Mouse (Mus musculus) hindbrain, embryonic 15.5 days (tissue): Measurements from ENCODE around the gene Csrp1. TPM values are rescaled to one million over a fixed set of nuclear protein-coding genes. Genes with fewer than 3 reads are reported as not detected.
A peak's percentile ranks its signal among the peaks of the same experiment; 100 is the strongest.

Source experiments
- ATAC-seq: fragments of 200-750 bp; cut with Nextera tagmentation; 2 replicates; pipeline ENCODE4 v1.8.0; 2017; ENCODE audit warnings: low read depth, moderate number of reproducible peaks, moderate TSS enrichment; ENCODE audit not compliant: low FRiP score
- H3K27ac ChIP-seq: fragments of 300-500 bp; sonication (generic); replicated peaks from 2 replicates; pipeline ENCODE4 v1.5.1; 2015; ENCODE audit warnings: mild to moderate bottlenecking, inconsistent platforms
- H3K27me3 ChIP-seq: fragments of 300-500 bp; sonication (generic); 2 replicates; pipeline ENCODE4 v1.6.1; 2015; ENCODE audit warnings: control low read depth, inconsistent platforms
- H3K36me3 ChIP-seq: fragments of 300-500 bp; sonication (generic); 2 replicates; pipeline ENCODE4 v1.6.1; 2015; ENCODE audit warnings: control low read depth, inconsistent platforms
- H3K4me1 ChIP-seq: fragments of 300-500 bp; sonication (generic); replicated peaks from 2 replicates; pipeline ENCODE4 v1.6.1; 2015; ENCODE audit warnings: control low read depth, inconsistent platforms
- H3K4me2 ChIP-seq: fragments of 300-500 bp; sonication (generic); 2 replicates; pipeline ENCODE4 v1.6.1; 2015; ENCODE audit warnings: moderate library complexity, mild to moderate bottlenecking, inconsistent platforms
- H3K4me3 ChIP-seq: fragments of 300-500 bp; sonication (generic); 2 replicates; pipeline ENCODE4 v1.5.1; 2015; ENCODE audit warnings: mild to moderate bottlenecking, inconsistent platforms
- H3K9ac ChIP-seq: fragments of 300-500 bp; sonication (generic); 2 replicates; pipeline ENCODE4 v1.6.1; 2015; ENCODE audit warnings: inconsistent platforms
- H3K9me3 ChIP-seq: fragments of 300-500 bp; sonication (generic); 2 replicates; pipeline ENCODE4 v1.6.1; 2016; ENCODE audit warnings: control low read depth, inconsistent platforms
- WGBS: fragments of 180-500 bp; shearing (Covaris S2); methylation state at CpG from one replicate; pipeline ENCODE4 v1.1.7; 2015; 5-methylcytosine and 5-hydroxymethylcytosine counted together
- polyA plus RNA-seq: library from polyadenylated mRNA; unstranded; fragments of >200 nt; fragmentation: Nextera tagmentation; extraction: Ambion mirVana; gene quantifications from 2 replicates; pipeline ENCODE4 v1.2.1, GENCODE M21; 2015

The Csrp1 gene
- polyA plus RNA-seq, 1 experiment from 2014 or later, result 19.6 TPM

DNA sequence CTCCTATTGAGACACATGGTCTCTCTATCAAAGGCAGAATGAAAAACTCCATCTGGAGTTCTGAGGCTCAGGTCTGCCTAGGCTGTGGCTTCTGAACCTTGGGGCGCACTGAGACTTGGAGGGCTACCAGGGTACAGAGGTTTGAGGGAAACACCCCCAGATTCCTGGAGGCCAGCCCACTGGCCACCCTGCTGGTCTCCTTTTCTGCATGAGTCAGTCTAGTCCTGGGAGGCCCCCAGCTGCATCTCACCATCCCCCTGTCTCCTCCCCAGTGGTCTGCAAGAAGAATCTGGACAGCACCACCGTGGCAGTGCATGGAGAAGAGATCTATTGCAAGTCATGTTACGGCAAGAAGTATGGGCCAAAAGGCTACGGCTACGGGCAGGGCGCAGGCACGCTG lies 25.1 kb downstream of the Csrp1 start:
- Histone ChIP-seq H3K36me3 (no peaks in the 10 kb centered on the region), H3K27ac (no peak overlapping the region), H3K9ac (no peak overlapping the region), H3K27me3 (no peaks in the 10 kb centered on the region), H3K4me2 (no peak overlapping the region), H3K9me3 (no peaks in the 10 kb centered on the region), H3K4me1 (peaks cover 8% of the 10 kb centered on the region), H3K4me3 (no peak overlapping the region)
- 85% methylated on average over 7 of the region's 7 CpGs for WGBS
- no peak for ATAC-seq

DNA sequence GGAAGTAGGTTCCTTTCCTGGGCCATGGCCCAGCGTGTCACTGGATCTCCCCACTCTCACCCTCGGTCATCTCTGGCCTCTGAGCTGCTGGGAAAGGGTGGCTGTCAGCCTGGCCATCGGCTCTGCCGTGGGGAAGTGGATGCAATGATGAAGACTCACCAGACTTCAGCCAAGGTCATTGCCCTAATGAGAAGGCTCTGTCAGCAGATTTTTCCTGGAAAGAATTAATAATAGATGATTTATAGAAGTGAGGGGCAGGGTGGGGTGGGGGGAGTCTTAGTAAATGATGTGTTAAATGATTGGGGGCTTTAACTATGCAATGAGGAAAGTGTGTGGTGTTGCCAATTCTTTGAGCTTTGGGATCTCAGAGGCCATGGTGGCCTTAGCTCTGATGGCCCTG lies 26.4 kb downstream of the Csrp1 start:
- ATAC-seq, result no peak
- Histone ChIP-seq H3K4me3 (no peak overlapping the region), H3K4me2 (no peak overlapping the region), H3K9ac (no peak overlapping the region), H3K27me3 (no peaks in the 10 kb centered on the region), H3K9me3 (no peaks in the 10 kb centered on the region), H3K27ac (no peak overlapping the region), H3K36me3 (no peaks in the 10 kb centered on the region), H3K4me1 (peaks cover 2% of the 10 kb centered on the region)
- WGBS, result 87% methylated on average over 4 of the region's 4 CpGs

- H3K27ac ChIP-seq, result no peak overlapping the region
- H3K4me3 ChIP-seq, result no peak overlapping the region
- H3K4me2 ChIP-seq, result no peak overlapping the region
- no peak overlapping the region for H3K9ac ChIP-seq
- H3K36me3 ChIP-seq, result no peaks in the 10 kb centered on the region
- 13% methylated on average over 10 of the region's 10 CpGs for WGBS
- H3K27me3 ChIP-seq, result no peaks in the 10 kb centered on the region
- ATAC-seq, result peak; percentile 97
- H3K4me1 ChIP-seq, result no peaks in the 10 kb centered on the region
- H3K9me3 ChIP-seq, result no peaks in the 10 kb centered on the region
These were observed 33.0 kb downstream of the Csrp1 start for GRCm38 (mm10) chr1:135752737-135753348.

- Histone ChIP-seq H3K27me3 (no peaks in the 10 kb centered on the region), H3K4me2 (no peak overlapping the region), H3K9me3 (no peaks in the 10 kb centered on the region), H3K4me1 (no peaks in the 10 kb centered on the region), H3K36me3 (no peaks in the 10 kb centered on the region), H3K27ac (no peak overlapping the region), H3K4me3 (no peak overlapping the region), H3K9ac (no peak overlapping the region)
- 69% methylated on average over 9 of the region's 9 CpGs for WGBS
- no peak for ATAC-seq
These were observed 35.4 kb downstream of the Csrp1 start for GRCm38 (mm10) chr1:135755287-135755686.

GRCm38 (mm10) chr1:135755913-135756312 lies 36.1 kb downstream of the Csrp1 start:
- WGBS, result 90% methylated on average over 3 of the region's 3 CpGs
- H3K27ac ChIP-seq, result no peak overlapping the region
- no peaks in the 10 kb centered on the region for H3K27me3 ChIP-seq
- no peaks in the 10 kb centered on the region for H3K9me3 ChIP-seq
- H3K9ac ChIP-seq, result no peak overlapping the region
- H3K4me3 ChIP-seq, result no peak overlapping the region
- H3K4me2 ChIP-seq, result no peak overlapping the region
- H3K36me3 ChIP-seq, result no peaks in the 10 kb centered on the region
- H3K4me1 ChIP-seq, result no peaks in the 10 kb centered on the region
- no peak for ATAC-seq

DNA sequence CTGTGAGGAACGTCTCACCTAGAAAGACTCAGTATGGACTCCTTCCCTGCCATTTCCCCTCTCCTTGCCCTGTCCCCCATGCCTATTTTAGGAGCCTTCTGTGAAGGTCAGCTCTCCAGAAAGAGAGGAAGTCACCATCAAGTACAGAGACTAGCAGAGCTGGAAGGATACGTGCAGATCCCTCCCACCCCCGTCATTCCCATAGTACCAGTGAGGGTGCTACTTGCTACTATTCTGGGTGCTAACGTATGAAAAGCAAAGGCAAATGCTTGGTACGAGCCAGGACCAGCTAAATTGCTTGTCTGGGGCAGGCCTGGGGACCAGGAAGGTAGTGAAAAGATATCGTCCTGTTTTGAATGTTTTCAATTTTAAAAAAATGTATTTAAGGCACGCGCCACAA lies 37.4 kb downstream of the Csrp1 start:
- Histone ChIP-seq H3K9ac (no peak overlapping the region), H3K9me3 (no peaks in the 10 kb centered on the region), H3K36me3 (no peaks in the 10 kb centered on the region), H3K4me3 (no peak overlapping the region), H3K4me2 (no peak overlapping the region), H3K27me3 (no peaks in the 10 kb centered on the region), H3K27ac (no peak overlapping the region), H3K4me1 (no peaks in the 10 kb centered on the region)
- no peak for ATAC-seq
- WGBS, result 82% methylated on average over 8 of the region's 8 CpGs

GRCm38 (mm10) chr1:135759685-135760084 lies 39.8 kb downstream of the Csrp1 start:
- Histone ChIP-seq H3K9me3 (no peaks in the 10 kb centered on the region), H3K9ac (no peak overlapping the region), H3K4me2 (no peak overlapping the region), H3K36me3 (no peaks in the 10 kb centered on the region), H3K27ac (no peak overlapping the region), H3K27me3 (no peaks in the 10 kb centered on the region), H3K4me3 (no peak overlapping the region), H3K4me1 (no peaks in the 10 kb centered on the region)
- ATAC-seq, result no peak
- 54% methylated on average over 4 of the region's 4 CpGs for WGBS

- Histone ChIP-seq H3K9me3 (no peaks in the 10 kb centered on the region), H3K27me3 (no peaks in the 10 kb centered on the region), H3K4me2 (no peak overlapping the region), H3K9ac (no peak overlapping the region), H3K27ac (no peak overlapping the region), H3K36me3 (no peaks in the 10 kb centered on the region), H3K4me1 (no peaks in the 10 kb centered on the region), H3K4me3 (no peak overlapping the region)
- WGBS, result 80% methylated on average over 8 of the region's 8 CpGs
- no peak for ATAC-seq
These were observed 40.4 kb downstream of the Csrp1 start for GRCm38 (mm10) chr1:135760216-135760615.

DNA sequence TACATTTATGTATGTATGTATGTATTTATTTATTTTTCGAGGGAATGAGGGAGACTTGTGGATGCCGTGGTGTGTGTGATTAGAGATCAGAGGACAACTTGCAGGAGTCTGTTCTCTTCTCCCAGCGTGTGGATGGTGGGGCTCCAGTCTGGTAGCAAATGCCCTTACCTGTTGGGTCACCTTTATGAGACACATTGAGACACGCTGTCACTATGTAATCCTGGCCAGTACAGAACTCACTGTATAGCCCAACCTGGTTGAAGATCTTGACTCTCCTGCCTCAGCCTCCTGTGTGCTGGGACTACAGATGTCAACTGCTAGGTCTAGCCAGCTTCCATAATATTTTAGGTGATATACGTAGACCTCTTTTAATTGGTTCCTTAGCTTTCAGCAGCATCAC lies 41.9 kb downstream of the Csrp1 start:
- Histone ChIP-seq H3K4me1 (peaks cover 12% of the 10 kb centered on the region), H3K36me3 (no peaks in the 10 kb centered on the region), H3K4me3 (no peak overlapping the region), H3K9ac (no peak overlapping the region), H3K9me3 (no peaks in the 10 kb centered on the region), H3K4me2 (no peak overlapping the region), H3K27ac (no peak overlapping the region), H3K27me3 (no peaks in the 10 kb centered on the region)
- ATAC-seq, result no peak
- WGBS, result 91% methylated on average over 5 of the region's 5 CpGs

- WGBS, result 79% methylated on average over 9 of the region's 9 CpGs
- no peak for ATAC-seq
- H3K27me3 ChIP-seq, result no peaks in the 10 kb centered on the region
- H3K27ac ChIP-seq, result no peak overlapping the region
- H3K4me1 ChIP-seq, result peaks cover 24% of the 10 kb centered on the region
- H3K9ac ChIP-seq, result no peak overlapping the region
- H3K36me3 ChIP-seq, result no peaks in the 10 kb centered on the region
- no peaks in the 10 kb centered on the region for H3K9me3 ChIP-seq
- H3K4me3 ChIP-seq, result no peak overlapping the region
- H3K4me2 ChIP-seq, result no peak overlapping the region
These were observed 43.8 kb downstream of the Csrp1 start for GRCm38 (mm10) chr1:135763503-135764205.

GRCm38 (mm10) chr1:135764206-135764528 lies 44.3 kb downstream of the Csrp1 start:
- no peak for ATAC-seq
- Histone ChIP-seq H3K9me3 (no peaks in the 10 kb centered on the region), H3K36me3 (no peaks in the 10 kb centered on the region), H3K4me1 (peaks cover 24% of the 10 kb centered on the region), H3K9ac (no peak overlapping the region), H3K4me3 (no peak overlapping the region), H3K27ac (no peak overlapping the region), H3K27me3 (no peaks in the 10 kb centered on the region), H3K4me2 (no peak overlapping the region)
- 85% methylated on average over 2 of the region's 2 CpGs for WGBS

- Histone ChIP-seq H3K36me3 (no peaks in the 10 kb centered on the region), H3K9me3 (no peaks in the 10 kb centered on the region), H3K4me2 (peak within 1 kb of the TSS; percentile 98), H3K4me1 (peaks cover 26% of the 10 kb centered on the region), H3K9ac (peak within 1 kb of the TSS; percentile 84), H3K27me3 (no peaks in the 10 kb centered on the region), H3K27ac (peak within 1 kb of the TSS; percentile 68), H3K4me3 (peak within 1 kb of the TSS; percentile 59)
- ATAC-seq, result peak; percentile 83
- 1% methylated on average over 81 of the region's 90 CpGs for WGBS
These were observed 46.1 kb downstream of the Csrp1 start, which contains the start of gene Phlda3 for GRCm38 (mm10) chr1:135765645-135766591. Phlda3 (plus strand) TSS chr1:135766119.
